Mouse (Mus musculus): ENCODE data around the gene Cela3b. TPM values are rescaled to one million over a fixed set of nuclear protein-coding genes. Genes with fewer than 3 reads are reported as not detected.
A peak's percentile ranks its signal among the peaks of the same experiment; 100 is the strongest.

The Cela3b gene
- polyA plus RNA-seq, 1 experiment from 2014 or later: not detected

GRCm38 (mm10) chr4:137377526-137378304 is 52.6 kb downstream of the Cela3b start:
- Histone ChIP-seq H3K27me3 (ENCODE audit: control insufficient read depth, insufficient read depth, low read length) (no peaks in the 10 kb centered on the region), H3K4me3 (ENCODE audit: low read depth, low read length) (no peak overlapping the region), H3K4me1 (ENCODE audit: control insufficient read depth, insufficient read depth, low read length) (peaks cover 11% of the 10 kb centered on the region; the same call in 1 of the 2 replicates), H3K27ac (replicated peaks; ENCODE audit: low read depth, low read length) (no peak overlapping the region), H3K9ac (ENCODE audit: low read length) (no peak overlapping the region), H3K9me3 (ENCODE audit: control insufficient read depth, low read length) (no peaks in the 10 kb centered on the region), H3K36me3 (ENCODE audit: control insufficient read depth, insufficient read depth, low read length) (no peaks in the 10 kb centered on the region), H3K4me2 (ENCODE audit: low read depth, severe bottlenecking) (no peak overlapping the region)
- no peak for DNase-seq (ENCODE audit: low spot score)
- 83% methylated on average over 4 of the region's 4 CpGs for WGBS
- no peak for ATAC-seq (ENCODE audit: insufficient number of reproducible peaks, low FRiP score, low TSS enrichment, low read depth)

- DNase-seq (ENCODE audit: low spot score) (no peak), ATAC-seq (ENCODE audit: insufficient number of reproducible peaks, low FRiP score, low TSS enrichment, low read depth) (no peak)
- Histone ChIP-seq H3K4me2 (ENCODE audit: low read depth, severe bottlenecking) (no peak overlapping the region), H3K4me1 (ENCODE audit: control insufficient read depth, insufficient read depth, low read length) (peaks cover 11% of the 10 kb centered on the region; the same call in 1 of the 2 replicates), H3K36me3 (ENCODE audit: control insufficient read depth, insufficient read depth, low read length) (no peaks in the 10 kb centered on the region), H3K9ac (ENCODE audit: low read length) (no peak overlapping the region), H3K9me3 (ENCODE audit: control insufficient read depth, low read length) (no peaks in the 10 kb centered on the region), H3K4me3 (ENCODE audit: low read depth, low read length) (no peak overlapping the region), H3K27me3 (ENCODE audit: control insufficient read depth, insufficient read depth, low read length) (no peaks in the 10 kb centered on the region), H3K27ac (replicated peaks; ENCODE audit: low read depth, low read length) (no peak overlapping the region)
- 80% methylated on average over 2 of the region's 2 CpGs for WGBS
Measured at GRCm38 (mm10) chr4:137376778-137377177, 53.6 kb downstream of the Cela3b start.

GRCm38 (mm10) chr4:137375314-137376278 is 54.7 kb downstream of the Cela3b start:
- no peaks in the 10 kb centered on the region for H3K36me3 ChIP-seq (ENCODE audit: control insufficient read depth, insufficient read depth, low read length)
- ATAC-seq (ENCODE audit: insufficient number of reproducible peaks, low FRiP score, low TSS enrichment, low read depth): 0 out of 2 replicates have a peak, but pooled peaks have one; percentile 44
- peaks cover 7% of the 10 kb centered on the region; the same call in 1 of the 2 replicates for H3K4me1 ChIP-seq (ENCODE audit: control insufficient read depth, insufficient read depth, low read length)
- peak overlapping the region; percentile 33; the same call in 1 of the 2 replicates for H3K27ac ChIP-seq (replicated peaks; ENCODE audit: low read depth, low read length)
- H3K4me3 ChIP-seq (ENCODE audit: low read depth, low read length): no peak overlapping the region
- H3K9me3 ChIP-seq (ENCODE audit: control insufficient read depth, low read length): no peaks in the 10 kb centered on the region
- peak; percentile 60 for DNase-seq (ENCODE audit: low spot score)
- H3K4me2 ChIP-seq (ENCODE audit: low read depth, severe bottlenecking): peak overlapping the region; percentile 7; the same call in 1 of the 2 replicates
- 38% methylated on average over 19 of the region's 19 CpGs for WGBS
- 0 out of 2 replicates have a peak overlapping the region, but pooled peaks have one; percentile 3 for H3K9ac ChIP-seq (ENCODE audit: low read length)
- no peaks in the 10 kb centered on the region for H3K27me3 ChIP-seq (ENCODE audit: control insufficient read depth, insufficient read depth, low read length)

DNA sequence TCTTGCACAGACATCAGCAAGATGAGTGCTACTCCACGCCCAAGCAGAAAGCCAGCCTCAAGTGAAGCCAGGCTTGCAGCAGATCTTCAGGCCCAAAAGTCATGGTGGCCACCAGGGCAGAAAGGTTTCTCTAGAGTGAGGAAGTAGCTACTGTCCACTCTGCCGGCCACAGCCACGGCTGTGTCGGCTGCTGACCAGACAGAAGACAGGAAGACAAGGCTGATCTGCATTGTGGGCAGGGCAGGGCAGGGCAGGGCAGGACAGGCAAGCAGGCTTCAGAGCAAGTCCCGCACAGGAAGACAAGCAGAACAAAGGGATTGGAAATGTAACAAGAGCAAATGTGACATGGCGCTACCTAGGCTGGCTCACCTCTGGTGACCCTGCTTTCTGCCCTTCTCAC is 56.6 kb downstream of the Cela3b start:
- 72% methylated on average over 6 of the region's 6 CpGs for WGBS
- Histone ChIP-seq H3K36me3 (ENCODE audit: control insufficient read depth, insufficient read depth, low read length) (no peaks in the 10 kb centered on the region), H3K9me3 (ENCODE audit: control insufficient read depth, low read length) (no peaks in the 10 kb centered on the region), H3K27me3 (ENCODE audit: control insufficient read depth, insufficient read depth, low read length) (no peaks in the 10 kb centered on the region), H3K27ac (replicated peaks; ENCODE audit: low read depth, low read length) (no peak overlapping the region), H3K4me1 (ENCODE audit: control insufficient read depth, insufficient read depth, low read length) (peaks cover 12% of the 10 kb centered on the region; the same call in 1 of the 2 replicates), H3K4me2 (ENCODE audit: low read depth, severe bottlenecking) (no peak overlapping the region), H3K9ac (ENCODE audit: low read length) (no peak overlapping the region), H3K4me3 (ENCODE audit: low read depth, low read length) (no peak overlapping the region)
- ATAC-seq (ENCODE audit: insufficient number of reproducible peaks, low FRiP score, low TSS enrichment, low read depth): no peak
- no peak for DNase-seq (ENCODE audit: low spot score)

- H3K36me3 ChIP-seq (ENCODE audit: control insufficient read depth, insufficient read depth, low read length): no peaks in the 10 kb centered on the region
- 87% methylated on average over 16 of the region's 16 CpGs for WGBS
- H3K4me3 ChIP-seq (ENCODE audit: low read depth, low read length): no peak overlapping the region
- peaks cover 17% of the 10 kb centered on the region; the same call in 1 of the 2 replicates for H3K4me1 ChIP-seq (ENCODE audit: control insufficient read depth, insufficient read depth, low read length)
- H3K27me3 ChIP-seq (ENCODE audit: control insufficient read depth, insufficient read depth, low read length): no peaks in the 10 kb centered on the region
- no peak for ATAC-seq (ENCODE audit: insufficient number of reproducible peaks, low FRiP score, low TSS enrichment, low read depth)
- H3K9ac ChIP-seq (ENCODE audit: low read length): no peak overlapping the region
- H3K27ac ChIP-seq (replicated peaks; ENCODE audit: low read depth, low read length): no peak overlapping the region
- no peaks in the 10 kb centered on the region for H3K9me3 ChIP-seq (ENCODE audit: control insufficient read depth, low read length)
- no peak for DNase-seq (ENCODE audit: low spot score)
- no peak overlapping the region for H3K4me2 ChIP-seq (ENCODE audit: low read depth, severe bottlenecking)
Measured at GRCm38 (mm10) chr4:137371596-137372523, 58.5 kb downstream of the Cela3b start.

Other genes with a start within 250 kb of the Cela3b start
- 3.5 and 5.1 TPM in 2 replicates for gene Wnt4, start 153.1 kb downstream of the Cela3b start, polyA plus RNA-seq (2014; fragmentation: Nextera tagmentation; extraction: Ambion mirVana)
- gene Cdc42, start 72.8 kb downstream of the Cela3b start, polyA plus RNA-seq (2014; fragmentation: Nextera tagmentation; extraction: Ambion mirVana): 620 and 621 TPM in 2 replicates
- gene Cela3a, start 20.7 kb downstream of the Cela3b start, polyA plus RNA-seq (2014; fragmentation: Nextera tagmentation; extraction: Ambion mirVana): not detected in 2 replicates
- gene 1700013G24Rik, start 22.7 kb upstream of the Cela3b start, polyA plus RNA-seq (2014; fragmentation: Nextera tagmentation; extraction: Ambion mirVana): not detected in 2 replicates
- 20.6 and 22.4 TPM in 2 replicates for gene Hspg2, start 38.2 kb upstream of the Cela3b start, polyA plus RNA-seq (2014; fragmentation: Nextera tagmentation; extraction: Ambion mirVana)
- gene Ldlrad2, start 144.0 kb upstream of the Cela3b start, polyA plus RNA-seq (2014; fragmentation: Nextera tagmentation; extraction: Ambion mirVana): not detected in 2 replicates
- gene Usp48, start 163.2 kb upstream of the Cela3b start, polyA plus RNA-seq (2014; fragmentation: Nextera tagmentation; extraction: Ambion mirVana): 93.0 and 99.6 TPM in 2 replicates
- 3.6 and 5.3 TPM in 2 replicates for gene Rap1gap, start 234.2 kb upstream of the Cela3b start, polyA plus RNA-seq (2014; fragmentation: Nextera tagmentation; extraction: Ambion mirVana)